Mouse (Mus musculus) left cerebral cortex, postnatal 14 days (tissue): ENCODE results near the gene Olfr389. TPM values are rescaled to one million over a fixed set of nuclear protein-coding genes. Genes with fewer than 3 reads are reported as not detected.

Experiments
- DNase-seq, 2 experiments: peaks; one replicate each; pipeline ENCODE4 v3.0.0; 2021 to 2022; ENCODE audit warnings: low spot score in 2 of 2, mixed read lengths in 1 of 2
- intact Hi-C: fragments of 180-260 bp; cut with DNase I; formaldehyde crosslinking; loops from one replicate; pipeline ENCODE4 v1.15.1; 2025
- long read RNA-seq, 2 experiments: library from polyadenylated mRNA; stranded (forward); transcript quantifications; one replicate each; pipeline ENCODE4 v2.0.0; 2021
- total RNA-seq, 2 experiments: library from RNA; stranded (reverse); gene quantifications; 2 replicates each; pipeline ENCODE4 v1.2.3; 2021

The Olfr389 gene
- total RNA-seq = not detected
- long read RNA-seq, experiment 1 = 0 reads
- long read RNA-seq, experiment 2 = 0 reads

DNA sequence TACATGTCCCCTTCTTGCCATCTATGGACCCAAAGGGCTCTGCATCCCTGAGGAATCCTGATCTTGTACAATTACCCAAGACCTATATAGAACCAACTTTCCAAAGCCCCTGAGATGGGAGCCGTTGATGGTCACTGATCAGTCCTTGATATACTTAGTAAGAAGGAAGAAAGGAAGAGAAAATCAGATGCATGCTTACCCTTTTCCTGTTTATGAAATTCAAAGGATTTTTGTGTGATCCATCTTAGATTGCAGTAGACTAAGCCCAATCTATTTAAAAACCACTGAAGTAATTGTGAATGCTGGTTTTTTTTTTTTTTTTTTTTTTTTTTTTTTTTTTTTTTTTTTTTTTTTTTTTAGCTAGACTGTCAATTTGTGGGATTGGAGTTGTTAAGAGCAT lies at the start of gene Olfr389:
Olfr389 (minus strand) TSS at position 101 of the 400 bp plus-strand sequence.
- intact Hi-C loops = no loop called here
- DNase-seq = no peak

DNA sequence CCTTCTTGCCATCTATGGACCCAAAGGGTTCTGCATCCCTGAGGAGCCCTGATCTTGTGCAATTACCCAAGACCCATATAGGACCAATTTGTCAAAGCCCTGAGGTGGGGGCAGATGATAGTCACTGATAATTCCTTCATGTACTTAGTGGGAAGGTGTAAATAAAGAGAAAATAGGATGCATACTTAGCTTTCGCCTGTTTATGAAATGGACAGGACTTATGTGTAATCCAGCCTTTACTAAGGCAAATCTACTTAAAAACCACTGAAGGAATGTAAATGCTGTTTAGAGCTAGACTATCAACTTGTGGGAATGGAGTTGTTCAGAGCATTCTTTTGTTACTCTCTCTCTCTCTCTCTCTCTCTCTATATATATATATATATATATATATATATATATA lies 36.4 kb upstream of the Olfr389 start, which contains the start of gene Olfr392:
Olfr392 (minus strand) TSS at position 101 of the 400 bp plus-strand sequence.
- intact Hi-C loops = no loop called here
- DNase-seq = no peak

DNA sequence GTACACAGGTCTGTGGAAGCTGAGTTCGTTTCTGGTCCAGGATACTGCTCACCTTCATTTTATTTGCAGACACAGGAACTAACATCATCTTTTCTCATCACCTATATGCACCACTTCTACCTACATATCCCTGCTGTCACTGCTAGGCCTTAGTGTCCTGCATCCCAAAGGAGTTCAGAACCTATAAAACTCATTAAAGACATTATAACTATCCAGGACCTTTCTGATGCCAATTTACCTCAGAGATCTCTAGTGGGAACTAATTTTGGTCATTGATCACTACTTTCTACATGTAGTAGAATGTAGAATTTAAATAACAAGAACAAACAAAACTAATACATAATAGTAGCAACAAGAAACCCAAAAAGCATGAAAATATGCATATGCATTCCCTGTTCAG lies 22.4 kb upstream of the Olfr389 start, which contains the start of gene Olfr391-ps:
Olfr391-ps (minus strand) TSS at position 101 of the 400 bp plus-strand sequence.
- DNase-seq = no peak
- intact Hi-C loops = no loop called here

DNA sequence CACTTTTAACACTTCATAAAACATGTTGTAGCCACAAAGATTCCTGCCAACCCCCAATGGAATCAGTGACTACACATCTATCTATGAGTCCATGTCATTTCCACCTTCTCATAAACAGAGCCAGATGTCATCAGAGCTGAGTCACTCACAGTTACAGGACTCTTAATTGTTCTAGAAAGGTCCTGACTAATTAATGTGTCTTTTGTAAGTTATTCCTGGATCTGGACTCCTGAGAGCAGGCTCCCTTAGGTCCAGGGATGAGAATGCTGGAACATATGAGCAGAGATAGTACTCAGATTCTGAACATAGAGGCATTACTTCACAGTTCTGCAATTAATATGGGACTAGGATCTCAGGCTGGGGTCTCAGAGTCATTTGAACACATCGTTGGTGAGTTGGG lies 2.2 kb upstream of the Olfr389 start, which contains the start of gene Olfr390:
Olfr390 (plus strand) TSS at position 301 of the 400 bp plus-strand sequence.
- intact Hi-C loops = no loop called here
- no peak for DNase-seq

DNA sequence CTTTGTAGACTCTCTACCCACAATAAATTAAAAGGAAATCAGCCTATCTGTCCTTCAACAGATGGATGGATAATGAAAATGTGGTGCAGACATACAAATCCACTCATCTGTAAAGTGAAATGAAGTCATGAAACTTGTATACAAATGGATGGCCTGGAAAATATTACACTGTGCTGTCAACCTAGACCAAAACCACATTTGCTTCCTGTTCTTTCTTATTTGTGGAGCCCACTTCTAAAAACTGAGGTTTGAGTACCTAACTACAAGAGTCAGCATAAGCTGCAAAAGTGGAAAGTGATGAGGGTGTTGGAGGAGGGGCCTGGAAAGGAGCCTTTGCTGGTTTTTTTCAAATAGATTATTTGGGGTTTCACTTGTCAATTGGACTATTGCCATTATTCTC lies 21.4 kb downstream of the Olfr389 start:
- DNase-seq = no peak
- intact Hi-C loops = no loop called here

Other genes with a start within 250 kb of the Olfr389 start
- gene Olfr385, start 187.7 kb downstream of the Olfr389 start, total RNA-seq = not detected
- gene Olfr384, start 182.1 kb downstream of the Olfr389 start, total RNA-seq = not detected
- not detected for gene Zfp735, start 91.9 kb downstream of the Olfr389 start, total RNA-seq
- gene Olfr390, start 2.3 kb upstream of the Olfr389 start, total RNA-seq = not detected
- not detected for gene Olfr391-ps, start 22.3 kb upstream of the Olfr389 start, total RNA-seq
- not detected for gene Olfr392, start 36.3 kb upstream of the Olfr389 start, total RNA-seq
- gene Olfr393, start 70.7 kb upstream of the Olfr389 start, total RNA-seq = not detected
- not detected for gene Olfr394, start 110.1 kb upstream of the Olfr389 start, total RNA-seq
- not detected for gene Olfr395, start 128.6 kb upstream of the Olfr389 start, total RNA-seq
- gene Olfr23, start 156.0 kb upstream of the Olfr389 start, total RNA-seq = not detected
- gene Olfr397, start 180.1 kb upstream of the Olfr389 start, total RNA-seq = not detected
- not detected for gene Olfr398, start 209.7 kb upstream of the Olfr389 start, total RNA-seq